Mouse (Mus musculus) hindbrain, embryonic 15.5 days (tissue): ENCODE results near the gene Gm10486. TPM values are rescaled to one million over a fixed set of nuclear protein-coding genes. Genes with fewer than 3 reads are reported as not detected.
"Not testable (repeated sequence)": the region's sequence is repeated elsewhere in the genome, so short reads cannot be mapped to it uniquely, and the experiment has no call there.

Experiments used
- ATAC-seq: fragments of 200-750 bp; cut with Nextera tagmentation; 2 replicates; pipeline ENCODE4 v1.8.0; 2017; ENCODE audit warnings: low read depth, moderate number of reproducible peaks, moderate TSS enrichment; ENCODE audit not compliant: low FRiP score
- H3K27ac ChIP-seq: fragments of 300-500 bp; sonication (generic); replicated peaks from 2 replicates; pipeline ENCODE4 v1.5.1; 2015; ENCODE audit warnings: mild to moderate bottlenecking, inconsistent platforms
- H3K27me3 ChIP-seq: fragments of 300-500 bp; sonication (generic); 2 replicates; pipeline ENCODE4 v1.6.1; 2015; ENCODE audit warnings: control low read depth, inconsistent platforms
- H3K36me3 ChIP-seq: fragments of 300-500 bp; sonication (generic); 2 replicates; pipeline ENCODE4 v1.6.1; 2015; ENCODE audit warnings: control low read depth, inconsistent platforms
- H3K4me1 ChIP-seq: fragments of 300-500 bp; sonication (generic); replicated peaks from 2 replicates; pipeline ENCODE4 v1.6.1; 2015; ENCODE audit warnings: control low read depth, inconsistent platforms
- H3K4me2 ChIP-seq: fragments of 300-500 bp; sonication (generic); 2 replicates; pipeline ENCODE4 v1.6.1; 2015; ENCODE audit warnings: moderate library complexity, mild to moderate bottlenecking, inconsistent platforms
- H3K4me3 ChIP-seq: fragments of 300-500 bp; sonication (generic); 2 replicates; pipeline ENCODE4 v1.5.1; 2015; ENCODE audit warnings: mild to moderate bottlenecking, inconsistent platforms
- H3K9ac ChIP-seq: fragments of 300-500 bp; sonication (generic); 2 replicates; pipeline ENCODE4 v1.6.1; 2015; ENCODE audit warnings: inconsistent platforms
- H3K9me3 ChIP-seq: fragments of 300-500 bp; sonication (generic); 2 replicates; pipeline ENCODE4 v1.6.1; 2016; ENCODE audit warnings: control low read depth, inconsistent platforms
- WGBS: fragments of 180-500 bp; shearing (Covaris S2); methylation state at CpG from one replicate; pipeline ENCODE4 v1.1.7; 2015; 5-methylcytosine and 5-hydroxymethylcytosine counted together
- polyA plus RNA-seq: library from polyadenylated mRNA; unstranded; fragments of >200 nt; fragmentation: Nextera tagmentation; extraction: Ambion mirVana; gene quantifications from 2 replicates; pipeline ENCODE4 v1.2.1, GENCODE M21; 2015

Gene Gm10486
- polyA plus RNA-seq, result not detected in 2 replicates

DNA sequence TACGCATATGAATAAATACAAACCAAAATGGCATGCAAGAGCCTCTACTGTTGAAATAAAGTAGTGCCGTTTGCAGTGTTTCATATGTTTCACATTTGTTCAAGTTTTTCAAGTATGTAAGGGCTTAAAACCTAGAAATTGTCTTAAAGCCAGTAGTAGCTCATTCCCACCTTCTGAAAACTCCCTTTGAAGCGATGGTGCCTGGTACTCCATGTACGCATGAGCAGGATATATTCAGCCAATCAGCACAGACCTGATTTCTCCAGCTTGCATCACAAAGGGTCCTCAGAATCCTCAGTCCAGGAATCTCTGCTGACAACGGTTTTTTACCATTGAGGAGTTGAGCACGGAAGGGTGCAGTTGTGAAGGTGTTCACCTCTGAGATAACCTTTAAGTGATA is at the start of gene Gm10486:
Gene Gm10486 (plus strand): TSS at position 301 of the 400 bp plus-strand sequence.
- not testable (repeated sequence) for H3K9me3 ChIP-seq, H3K4me2 ChIP-seq, ATAC-seq, H3K9ac ChIP-seq, H3K36me3 ChIP-seq, H3K27ac ChIP-seq, H3K4me3 ChIP-seq, H3K27me3 ChIP-seq, H3K4me1 ChIP-seq
- no CpG with 5 or more reads among the region's 6 CpGs for WGBS
